Mouse (Mus musculus) neural tube, embryonic 11.5 days (tissue): ENCODE results near the gene Krtap17-1. TPM values are rescaled to one million over a fixed set of nuclear protein-coding genes. Genes with fewer than 3 reads are reported as not detected.

ENCODE experiments used
- ATAC-seq: fragments of 200-750 bp; cut with Nextera tagmentation; 2 replicates; pipeline ENCODE4 v1.8.0; 2017; ENCODE audit warnings: moderate number of reproducible peaks, mild to moderate bottlenecking, moderate TSS enrichment, moderate library complexity; ENCODE audit not compliant: insufficient read depth, low FRiP score, low TSS enrichment
- DNase-seq: peaks from one replicate; pipeline ENCODE4 v3.0.0-alpha.2; 2015; ENCODE audit warnings: low spot score
- H3K27ac ChIP-seq: fragments of 300-500 bp; sonication (generic); 2 replicates; pipeline ENCODE4 v1.5.1; 2014; ENCODE audit warnings: low read depth, mild to moderate bottlenecking, low read length
- H3K27me3 ChIP-seq: fragments of 300-500 bp; sonication (generic); 2 replicates; pipeline ENCODE4 v1.6.1; 2014; ENCODE audit warnings: mild to moderate bottlenecking, low read length, mixed read lengths; ENCODE audit not compliant: control insufficient read depth, insufficient read depth
- H3K36me3 ChIP-seq: fragments of 300-500 bp; sonication (generic); 2 replicates; pipeline ENCODE4 v1.6.1; 2014; ENCODE audit warnings: mild to moderate bottlenecking, low read length, moderate library complexity, mixed read lengths; ENCODE audit not compliant: control insufficient read depth, insufficient read depth
- H3K4me1 ChIP-seq: fragments of 300-500 bp; sonication (generic); 2 replicates; pipeline ENCODE4 v1.6.1; 2014; ENCODE audit warnings: low read length, mixed read lengths; ENCODE audit not compliant: control insufficient read depth, insufficient read depth
- H3K4me2 ChIP-seq: fragments of 300-500 bp; sonication (generic); 2 replicates; pipeline ENCODE4 v1.6.1; 2014; ENCODE audit warnings: low read depth, mild to moderate bottlenecking, moderate library complexity
- H3K4me3 ChIP-seq: fragments of 300-500 bp; sonication (generic); 2 replicates; pipeline ENCODE4 v1.5.1; 2014; ENCODE audit warnings: low read depth, low read length
- H3K9ac ChIP-seq: fragments of 300-500 bp; sonication (generic); 2 replicates; pipeline ENCODE4 v1.6.1; 2014; ENCODE audit warnings: mild to moderate bottlenecking, low read length
- H3K9me3 ChIP-seq: fragments of 300-500 bp; sonication (generic); 2 replicates; pipeline ENCODE4 v1.6.1; 2016; ENCODE audit warnings: low read length; ENCODE audit not compliant: control insufficient read depth
- WGBS: fragments of 180-500 bp; shearing (Covaris S2); extraction: QIAGEN DNeasy Blood & Tissue Kit; methylation state at CpG from one replicate; pipeline ENCODE4 v1.1.7; 2014; 5-methylcytosine and 5-hydroxymethylcytosine counted together
- polyA plus RNA-seq: library from polyadenylated mRNA; unstranded; fragments of >200 nt; fragmentation: Nextera tagmentation; extraction: Ambion mirVana; gene quantifications from 2 replicates; pipeline ENCODE4 v1.2.1, GENCODE M21; 2014

The Krtap17-1 gene
- polyA plus RNA-seq, 1 experiment from 2014 or later = not detected

DNA sequence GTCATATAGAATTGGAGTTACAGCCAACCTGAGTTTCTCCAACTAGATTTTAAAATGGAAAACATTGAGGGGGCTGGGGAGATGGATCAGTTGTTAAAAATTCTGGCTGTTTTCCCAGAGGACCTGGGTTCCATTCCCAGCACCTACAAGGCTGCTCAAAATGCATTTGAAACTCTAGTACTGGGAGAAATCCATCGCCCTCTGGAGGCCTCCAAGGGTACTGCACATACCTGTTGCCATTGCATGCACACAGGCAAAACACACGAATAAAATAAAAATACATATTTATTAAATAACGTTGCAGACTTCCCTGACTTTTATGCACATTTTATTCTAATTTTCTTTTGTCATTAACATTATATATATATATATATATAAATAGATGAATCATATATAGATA lies 12.8 kb upstream of the Krtap17-1 start:
- no peaks in the 10 kb centered on the region for H3K9me3 ChIP-seq
- no peak overlapping the region for H3K9ac ChIP-seq
- 56% methylated on average over 3 of the region's 3 CpGs for WGBS
- ATAC-seq (no peak), DNase-seq (no peak)
- H3K27ac ChIP-seq = no peak overlapping the region
- no peaks in the 10 kb centered on the region for H3K27me3 ChIP-seq
- no peaks in the 10 kb centered on the region for H3K36me3 ChIP-seq
- no peak overlapping the region for H3K4me2 ChIP-seq
- H3K4me3 ChIP-seq = no peak overlapping the region
- H3K4me1 ChIP-seq = no peaks in the 10 kb centered on the region

DNA sequence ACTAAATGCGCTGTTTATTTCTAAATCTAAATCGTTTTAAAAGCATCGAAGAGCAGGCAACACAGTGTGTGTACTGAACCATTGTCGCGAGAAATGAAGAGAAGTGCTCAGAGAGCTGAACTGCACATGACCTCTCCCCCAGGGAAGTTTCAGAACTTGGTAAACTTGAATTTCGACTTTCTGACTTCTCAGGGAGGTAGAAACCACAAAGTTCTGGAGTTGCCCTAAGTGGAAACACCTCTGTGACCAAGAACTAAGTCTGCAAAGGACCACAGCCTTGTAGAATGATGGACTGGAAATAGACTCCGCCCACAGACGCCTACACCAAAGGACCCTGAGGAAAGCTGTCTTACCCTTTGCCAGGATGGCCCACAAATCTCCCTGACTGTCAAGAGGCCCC lies 12.1 kb upstream of the Krtap17-1 start:
- no peaks in the 10 kb centered on the region for H3K4me1 ChIP-seq
- H3K36me3 ChIP-seq = no peaks in the 10 kb centered on the region
- H3K27me3 ChIP-seq = no peaks in the 10 kb centered on the region
- no peak overlapping the region for H3K4me3 ChIP-seq
- no peak overlapping the region for H3K27ac ChIP-seq
- H3K9ac ChIP-seq = no peak overlapping the region
- 89% methylated on average over 8 of the region's 8 CpGs for WGBS
- H3K4me2 ChIP-seq = no peak overlapping the region
- ATAC-seq = no peak
- no peak for DNase-seq
- no peaks in the 10 kb centered on the region for H3K9me3 ChIP-seq

DNA sequence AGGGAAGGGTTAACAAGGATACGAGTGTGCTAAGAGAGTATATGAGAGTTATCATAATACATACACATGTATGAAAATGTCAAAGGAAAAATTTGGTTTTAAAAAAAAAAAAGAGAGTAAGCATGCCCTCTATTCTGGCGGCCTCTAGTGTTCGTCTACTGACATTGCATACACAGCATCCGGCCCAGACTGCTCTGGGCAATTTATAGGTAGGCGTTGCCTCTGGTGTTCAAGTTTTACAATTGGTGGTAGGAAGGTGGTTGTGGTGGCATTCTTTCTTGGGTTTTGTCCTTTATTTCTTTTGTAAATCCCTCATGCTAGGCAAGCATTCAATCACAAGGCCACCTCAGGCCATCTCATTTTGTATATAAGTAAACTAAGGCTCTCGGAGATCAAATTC lies 11.1 kb upstream of the Krtap17-1 start:
- ATAC-seq (no peak), DNase-seq (peak; percentile 44)
- H3K27me3 ChIP-seq = no peaks in the 10 kb centered on the region
- H3K4me2 ChIP-seq = no peak overlapping the region
- no peak overlapping the region for H3K27ac ChIP-seq
- no peaks in the 10 kb centered on the region for H3K9me3 ChIP-seq
- H3K36me3 ChIP-seq = no peaks in the 10 kb centered on the region
- H3K4me3 ChIP-seq = no peak overlapping the region
- no peaks in the 10 kb centered on the region for H3K4me1 ChIP-seq
- no peak overlapping the region for H3K9ac ChIP-seq
- 23% methylated on average over 6 of the region's 6 CpGs for WGBS

DNA sequence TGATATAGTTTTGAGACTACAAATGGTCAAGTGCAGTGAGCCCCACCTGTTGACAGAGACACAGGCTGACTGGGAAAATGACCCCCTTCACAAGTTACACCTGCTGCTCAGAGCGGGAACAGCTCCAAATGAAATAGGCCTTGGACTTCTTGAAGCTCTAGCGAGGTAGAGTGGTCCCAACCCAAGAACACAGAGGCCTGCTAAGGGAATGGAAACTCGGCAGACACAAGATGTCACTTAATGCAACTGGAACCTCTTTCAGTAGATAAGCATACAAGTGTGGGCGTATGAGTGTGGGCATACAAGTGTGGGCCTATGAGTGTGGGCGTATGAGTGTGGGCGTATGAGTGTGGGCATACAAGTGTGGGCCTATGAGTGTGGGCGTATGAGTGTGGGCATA lies 5.3 kb upstream of the Krtap17-1 start:
- no peak overlapping the region for H3K4me3 ChIP-seq
- ATAC-seq (no peak), DNase-seq (no peak)
- no peaks in the 10 kb centered on the region for H3K9me3 ChIP-seq
- H3K4me2 ChIP-seq = no peak overlapping the region
- 89% methylated on average over 7 of the region's 7 CpGs for WGBS
- no peak overlapping the region for H3K27ac ChIP-seq
- no peaks in the 10 kb centered on the region for H3K4me1 ChIP-seq
- no peaks in the 10 kb centered on the region for H3K27me3 ChIP-seq
- no peak overlapping the region for H3K9ac ChIP-seq
- H3K36me3 ChIP-seq = no peaks in the 10 kb centered on the region

DNA sequence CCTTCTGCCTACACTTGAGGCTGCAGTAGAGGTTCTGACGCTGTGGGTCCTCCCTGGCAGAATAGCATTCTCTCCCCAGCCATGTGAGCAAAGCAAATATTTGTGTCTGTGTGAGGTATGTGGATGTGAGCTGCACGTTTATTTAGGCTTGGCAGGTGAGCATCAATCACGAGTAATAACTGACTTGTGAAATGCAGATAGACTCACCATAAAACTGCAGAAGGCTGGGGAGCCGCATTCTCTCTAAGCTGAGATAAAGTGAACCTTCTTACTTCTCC lies 529 bp upstream of the Krtap17-1 start:
- DNase-seq (no peak), ATAC-seq (no peak)
- Histone ChIP-seq H3K4me3 (no peak overlapping the region), H3K4me2 (no peak overlapping the region), H3K27ac (no peak overlapping the region), H3K9me3 (no peaks in the 10 kb centered on the region), H3K27me3 (no peaks in the 10 kb centered on the region), H3K9ac (no peak overlapping the region), H3K4me1 (no peaks in the 10 kb centered on the region), H3K36me3 (no peaks in the 10 kb centered on the region)
- 61% methylated on average over 4 of the region's 4 CpGs for WGBS

DNA sequence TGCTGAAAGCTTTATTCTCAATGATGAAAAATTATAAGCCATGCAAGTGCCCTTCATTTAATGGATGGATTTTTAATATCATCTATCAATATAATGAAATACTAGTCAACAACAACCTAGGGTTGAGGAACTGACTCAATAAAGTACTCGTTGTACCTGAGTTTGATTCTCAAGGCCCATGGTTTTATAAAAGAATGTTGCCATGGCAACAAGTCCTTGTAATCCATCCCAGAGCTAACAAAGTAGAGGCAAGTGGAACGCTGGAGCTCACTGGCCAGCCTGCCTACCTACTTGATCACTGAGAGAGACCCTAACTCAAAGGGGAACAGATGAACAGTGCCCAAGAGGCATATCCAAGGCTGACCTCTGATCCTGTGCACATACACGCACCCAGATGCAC lies 3.2 kb downstream of the Krtap17-1 start:
- H3K4me1 ChIP-seq = no peaks in the 10 kb centered on the region
- 82% methylated on average over 3 of the region's 3 CpGs for WGBS
- H3K9me3 ChIP-seq = no peaks in the 10 kb centered on the region
- ATAC-seq (no peak), DNase-seq (no peak)
- H3K36me3 ChIP-seq = no peaks in the 10 kb centered on the region
- H3K4me3 ChIP-seq = no peak overlapping the region
- H3K27me3 ChIP-seq = no peaks in the 10 kb centered on the region
- H3K27ac ChIP-seq = no peak overlapping the region
- no peak overlapping the region for H3K4me2 ChIP-seq
- no peak overlapping the region for H3K9ac ChIP-seq

DNA sequence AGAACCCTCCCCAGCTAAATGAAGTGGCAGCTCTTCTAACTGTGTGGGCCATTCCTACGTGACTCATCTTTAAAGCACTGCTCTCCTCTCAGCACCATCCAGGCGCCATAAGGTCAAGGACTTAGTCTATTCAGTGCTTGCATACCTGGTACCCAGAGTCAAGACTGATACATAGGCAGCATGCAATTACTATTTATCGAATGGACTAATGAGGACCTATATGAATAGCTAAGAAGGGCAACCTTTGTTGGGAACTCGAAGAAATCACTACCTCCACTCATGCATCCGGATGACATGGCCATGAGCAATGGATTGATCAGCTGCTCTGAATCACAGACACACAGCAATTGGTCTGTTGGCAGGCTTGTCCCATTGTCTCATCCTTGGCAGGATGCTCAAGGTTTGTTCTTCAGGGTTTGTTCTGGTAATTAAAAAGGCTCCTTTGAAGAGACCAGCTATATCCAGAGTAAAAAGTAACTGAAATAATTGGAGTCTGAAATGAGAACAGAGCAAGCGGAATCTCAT lies 3.9 kb downstream of the Krtap17-1 start:
- no peak overlapping the region for H3K27ac ChIP-seq
- H3K4me1 ChIP-seq = no peaks in the 10 kb centered on the region
- H3K4me2 ChIP-seq = no peak overlapping the region
- H3K9me3 ChIP-seq = no peaks in the 10 kb centered on the region
- DNase-seq = no peak
- ATAC-seq = no peak
- 89% methylated on average over 6 of the region's 6 CpGs for WGBS
- no peak overlapping the region for H3K4me3 ChIP-seq
- H3K27me3 ChIP-seq = no peaks in the 10 kb centered on the region
- H3K36me3 ChIP-seq = no peaks in the 10 kb centered on the region
- no peak overlapping the region for H3K9ac ChIP-seq

DNA sequence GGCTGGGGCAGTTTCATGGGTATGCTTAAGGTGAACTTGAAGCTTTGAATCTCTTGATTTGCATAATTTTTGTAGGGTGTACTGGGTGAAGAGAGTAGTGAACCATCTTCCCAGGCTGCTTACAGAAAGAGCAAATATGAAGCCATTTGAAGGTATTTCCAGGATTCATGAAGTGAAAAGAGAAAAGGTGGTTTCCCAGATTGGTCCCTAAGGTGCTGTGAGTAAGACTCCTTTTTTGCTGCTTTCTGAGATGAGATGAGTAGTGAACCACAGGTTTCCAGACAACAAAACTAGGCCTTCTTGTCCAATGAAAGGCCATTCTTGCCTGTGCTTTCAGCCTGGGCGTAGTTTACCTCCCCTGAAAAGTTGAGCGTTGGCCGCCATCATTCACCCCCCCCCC lies 5.3 kb downstream of the Krtap17-1 start:
- ATAC-seq (no peak), DNase-seq (no peak)
- Histone ChIP-seq H3K27ac (no peak overlapping the region), H3K36me3 (no peaks in the 10 kb centered on the region), H3K9me3 (no peaks in the 10 kb centered on the region), H3K9ac (no peak overlapping the region), H3K27me3 (no peaks in the 10 kb centered on the region), H3K4me1 (no peaks in the 10 kb centered on the region), H3K4me3 (no peak overlapping the region), H3K4me2 (no peak overlapping the region)
- 90% methylated on average over 3 of the region's 3 CpGs for WGBS

DNA sequence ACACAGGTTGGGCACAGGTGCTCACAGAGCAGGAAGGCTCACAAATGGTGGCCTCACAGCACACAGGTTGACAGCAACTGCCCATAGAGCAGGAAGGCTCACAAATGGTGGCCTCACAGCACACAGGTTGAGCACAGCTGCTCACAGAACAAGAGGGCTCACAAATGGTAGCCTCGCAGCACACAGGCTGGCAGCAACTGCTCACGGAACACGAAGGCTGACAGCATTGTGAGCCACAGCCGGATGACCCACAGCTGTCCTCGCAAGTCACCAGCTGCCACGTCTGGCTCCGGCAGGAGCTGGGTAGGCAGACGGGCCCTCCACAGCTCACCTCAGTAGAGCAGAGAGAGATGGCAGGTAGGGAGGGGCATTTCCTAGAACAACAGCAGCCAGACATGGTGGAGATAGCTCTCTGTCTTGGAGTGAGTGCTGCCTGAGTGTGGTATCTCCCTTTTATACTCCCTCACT lies 7.6 kb downstream of the Krtap17-1 start, which contains the start of gene Krtap16-1:
TSS of gene Krtap16-1 (minus strand) at position 418 of the 468 bp plus-strand sequence.
- DNase-seq (no peak), ATAC-seq (no peak)
- H3K4me1 ChIP-seq = no peaks in the 10 kb centered on the region
- no peak within 1 kb of the TSS for H3K27ac ChIP-seq
- H3K9ac ChIP-seq = no peak within 1 kb of the TSS
- H3K4me2 ChIP-seq = no peak within 1 kb of the TSS
- H3K36me3 ChIP-seq = no peaks in the 10 kb centered on the region
- H3K27me3 ChIP-seq = no peaks in the 10 kb centered on the region
- 76% methylated on average over 8 of the region's 8 CpGs for WGBS
- no peak within 1 kb of the TSS for H3K4me3 ChIP-seq
- no peaks in the 10 kb centered on the region for H3K9me3 ChIP-seq
